Mouse (Mus musculus) spleen, adult 2 months (tissue): Measurements from ENCODE around the gene Gnb3.

Experiments
- CTCF ChIP-seq: fragments of 200-500 bp; IDR thresholded peaks from 2 replicates; pipeline ENCODE4 v1.5.1; 2011; ENCODE audit warnings: mild to moderate bottlenecking, inconsistent platforms; ENCODE audit not compliant: insufficient read depth, insufficient read length, insufficient replicate concordance; ENCODE audit errors: extremely low read depth
- POLR2A ChIP-seq: fragments of 200-500 bp; IDR thresholded peaks from 2 replicates; pipeline ENCODE4 v1.6.1; 2011; ENCODE audit warnings: low read depth, low read length, inconsistent platforms

DNA sequence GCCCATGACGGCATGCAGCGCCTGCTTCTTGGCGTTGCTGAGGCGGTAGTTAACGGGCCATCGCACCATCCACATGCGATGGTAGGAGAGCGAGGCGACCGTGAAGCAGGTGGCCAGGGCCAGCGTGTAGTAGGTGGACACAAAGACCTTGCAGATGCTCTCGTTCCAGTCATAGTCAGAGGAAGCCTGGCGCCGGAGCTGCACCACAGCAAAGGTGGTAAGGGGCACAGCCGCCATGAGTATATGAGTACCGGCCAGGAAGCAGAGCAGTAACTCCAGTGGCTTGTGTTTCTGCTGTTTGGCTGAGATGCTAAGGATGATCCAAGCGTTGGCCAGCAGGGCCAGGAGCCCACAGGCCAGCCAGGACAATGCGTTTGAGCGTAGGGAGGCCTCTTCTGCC, 21.2 kb upstream of the Gnb3 start:
- TF ChIP-seq CTCF (no peak), POLR2A (no peak)
